Mouse (Mus musculus): ENCODE measurements around the gene Usp32. TPM values are rescaled to one million over a fixed set of nuclear protein-coding genes. Genes with fewer than 3 reads are reported as not detected.

Usp32 gene
- polyA plus RNA-seq, 2 experiments, result 14.4 to 25.6 TPM

DNA sequence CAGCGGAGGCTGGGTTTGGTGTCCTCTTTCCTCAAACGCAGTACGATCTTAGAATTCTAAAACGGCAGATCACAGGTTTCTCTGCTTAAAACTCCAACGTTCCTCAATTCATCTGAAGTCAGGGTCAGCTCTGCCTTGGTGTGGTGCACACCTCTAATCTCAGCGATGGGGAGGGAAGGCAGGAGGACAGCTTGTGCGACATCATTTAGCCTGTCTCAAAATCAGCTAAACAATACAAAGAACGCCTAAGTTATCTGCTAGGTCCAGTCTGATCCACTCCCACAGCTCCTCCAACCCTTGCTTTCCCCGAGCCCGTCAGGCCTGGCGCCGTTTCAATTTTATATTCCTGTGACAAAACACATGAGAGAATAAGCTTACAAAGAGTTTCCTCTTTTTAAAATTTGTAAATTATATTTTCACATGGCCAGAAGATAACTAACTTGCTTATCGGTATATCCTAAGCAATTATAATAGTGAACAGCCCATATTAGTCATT, 43.4 kb upstream of the Usp32 start:
- ATAC-seq (ENCODE audit: insufficient read depth), result peak; percentile 11; the same call in 1 of the 2 replicates

GRCm38 (mm10) chr11:85182617-85183283, 42.8 kb upstream of the Usp32 start:
- ATAC-seq (ENCODE audit: insufficient read depth) (peak; percentile 82), DNase-seq (ENCODE audit: low read depth in 3 of 3, low spot score in 3 of 3) (peak; percentile 44 to 56 (median 52))
- peak overlapping the region; percentile 65 for H3K4me2 ChIP-seq (ENCODE audit: low read depth)
- no peak overlapping the region for H3K27ac ChIP-seq
- no peaks in the 10 kb centered on the region for H3K36me3 ChIP-seq (replicated peaks; ENCODE audit: control insufficient read depth, insufficient read depth, low read depth)
- peaks cover 0 to 5% of the 10 kb centered on the region in 2 experiments; a peak in 2 of 4 replicates for H3K4me1 ChIP-seq (replicated peaks; ENCODE audit: control insufficient read depth in 2 of 2, insufficient read depth in 2 of 2, low read length in 1 of 2)
- TF ChIP-seq CTCF (IDR thresholded peaks at IDR 0.05; ENCODE audit: low read depth) (peak; percentile 96), EP300 (IDR thresholded peaks at IDR 0.05; ENCODE audit: low read depth) (no peak)
- H3K27me3 ChIP-seq (ENCODE audit: control insufficient read depth, insufficient read depth, low read length), result no peaks in the 10 kb centered on the region
- peak overlapping the region; percentile 49 to 64 for H3K4me3 ChIP-seq (ENCODE audit: insufficient read depth in 1 of 2, low read depth in 2 of 2, low read length in 2 of 2)
- no peaks in the 10 kb centered on the region for H3K9me3 ChIP-seq (ENCODE audit: control insufficient read depth, low read length)
- H3K9ac ChIP-seq (replicated peaks), result peak overlapping the region; percentile 25
- WGBS (ENCODE audit: insufficient replicate concordance), result 2% methylated on average over 20 of the region's 20 CpGs

More for the DNA sequence above, 43.4 kb upstream of the Usp32 start:
- Histone ChIP-seq H3K27ac (no peak overlapping the region), H3K4me1 (replicated peaks; ENCODE audit: control insufficient read depth in 2 of 2, insufficient read depth in 2 of 2, low read length in 1 of 2) (peaks cover 0 to 5% of the 10 kb centered on the region in 2 experiments; a peak in 2 of 4 replicates), H3K36me3 (replicated peaks; ENCODE audit: control insufficient read depth, insufficient read depth, low read depth) (no peaks in the 10 kb centered on the region), H3K27me3 (ENCODE audit: control insufficient read depth, insufficient read depth, low read length) (no peaks in the 10 kb centered on the region), H3K4me3 (ENCODE audit: insufficient read depth in 1 of 2, low read depth in 2 of 2, low read length in 2 of 2) (peak overlapping the region; percentile 49 to 64), H3K9me3 (ENCODE audit: control insufficient read depth, low read length) (no peaks in the 10 kb centered on the region), H3K9ac (replicated peaks) (peak overlapping the region; percentile 25), H3K4me2 (ENCODE audit: low read depth) (peak overlapping the region; percentile 65)
- DNase-seq (ENCODE audit: low read depth in 3 of 3, low spot score in 3 of 3), result no peak
- 30% methylated on average over 13 of the region's 13 CpGs for WGBS (ENCODE audit: insufficient replicate concordance)
- TF ChIP-seq CTCF (IDR thresholded peaks at IDR 0.05; ENCODE audit: low read depth) (no peak), EP300 (IDR thresholded peaks at IDR 0.05; ENCODE audit: low read depth) (no peak)

DNA sequence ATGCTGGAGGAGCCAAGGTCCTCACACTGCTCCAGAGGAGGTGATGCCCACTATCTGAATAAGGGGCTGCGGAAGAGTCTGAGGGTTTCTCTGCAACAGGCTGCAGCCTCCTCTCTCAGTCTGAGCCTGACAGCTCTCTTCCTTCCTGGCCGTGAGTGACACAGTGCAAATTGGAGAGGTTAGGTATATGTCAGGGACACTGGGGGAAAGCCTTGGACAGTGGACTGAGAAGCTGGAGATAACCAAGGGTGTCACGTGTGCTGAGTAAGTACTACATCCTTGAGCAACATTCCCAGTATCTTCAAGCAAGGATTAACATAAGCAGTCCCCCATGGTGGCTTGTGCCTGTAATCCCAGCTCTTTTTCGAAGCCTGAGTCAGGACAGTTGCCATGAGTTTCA, 38.5 kb upstream of the Usp32 start:
- H3K27me3 ChIP-seq (ENCODE audit: control insufficient read depth, insufficient read depth, low read length), result no peaks in the 10 kb centered on the region
- WGBS (ENCODE audit: insufficient replicate concordance), result 64% methylated on average over 4 of the region's 4 CpGs
- DNase-seq (ENCODE audit: low read depth in 3 of 3, low spot score in 3 of 3) (no peak), ATAC-seq (ENCODE audit: insufficient read depth) (no peak)
- no peak overlapping the region for H3K4me2 ChIP-seq (ENCODE audit: low read depth)
- H3K27ac ChIP-seq, result no peak overlapping the region
- H3K4me1 ChIP-seq (replicated peaks; ENCODE audit: control insufficient read depth in 2 of 2, insufficient read depth in 2 of 2, low read length in 1 of 2), result peaks cover 0 to 5% of the 10 kb centered on the region in 2 experiments; a peak in 2 of 4 replicates
- H3K9me3 ChIP-seq (ENCODE audit: control insufficient read depth, low read length), result no peaks in the 10 kb centered on the region
- TF ChIP-seq EP300 (IDR thresholded peaks at IDR 0.05; ENCODE audit: low read depth) (no peak), CTCF (IDR thresholded peaks at IDR 0.05; ENCODE audit: low read depth) (no peak)
- H3K36me3 ChIP-seq (replicated peaks; ENCODE audit: control insufficient read depth, insufficient read depth, low read depth), result no peaks in the 10 kb centered on the region
- no peak overlapping the region for H3K4me3 ChIP-seq (ENCODE audit: insufficient read depth in 1 of 2, low read depth in 2 of 2, low read length in 2 of 2)
- no peak overlapping the region for H3K9ac ChIP-seq (replicated peaks)

GRCm38 (mm10) chr11:85177761-85178160, 37.8 kb upstream of the Usp32 start:
- H3K27me3 ChIP-seq (ENCODE audit: control insufficient read depth, insufficient read depth, low read length), result no peaks in the 10 kb centered on the region
- no peak overlapping the region for H3K4me2 ChIP-seq (ENCODE audit: low read depth)
- no peak for TF ChIP-seq EP300 (IDR thresholded peaks at IDR 0.05; ENCODE audit: low read depth)
- TF ChIP-seq CTCF (IDR thresholded peaks at IDR 0.05; ENCODE audit: low read depth), result no peak; the same call in 1 of the 2 replicates
- 0 out of 4 replicates have a peak, but pooled peaks cover 0 to 2% of the 10 kb centered on the region in 2 experiments for H3K4me1 ChIP-seq (replicated peaks; ENCODE audit: control insufficient read depth in 2 of 2, insufficient read depth in 2 of 2, low read length in 1 of 2)
- 56% methylated on average over 6 of the region's 6 CpGs for WGBS (ENCODE audit: insufficient replicate concordance)
- DNase-seq (ENCODE audit: low read depth in 3 of 3, low spot score in 3 of 3) (no peak), ATAC-seq (ENCODE audit: insufficient read depth) (no peak)
- no peak overlapping the region for H3K4me3 ChIP-seq (ENCODE audit: insufficient read depth in 1 of 2, low read depth in 2 of 2, low read length in 2 of 2)
- H3K9ac ChIP-seq (replicated peaks), result no peak overlapping the region
- no peaks in the 10 kb centered on the region for H3K9me3 ChIP-seq (ENCODE audit: control insufficient read depth, low read length)
- H3K27ac ChIP-seq, result no peak overlapping the region
- no peaks in the 10 kb centered on the region for H3K36me3 ChIP-seq (replicated peaks; ENCODE audit: control insufficient read depth, insufficient read depth, low read depth)

- Histone ChIP-seq H3K36me3 (replicated peaks; ENCODE audit: control insufficient read depth, insufficient read depth, low read depth) (no peaks in the 10 kb centered on the region), H3K4me1 (replicated peaks; ENCODE audit: control insufficient read depth in 2 of 2, insufficient read depth in 2 of 2, low read length in 1 of 2) (no peaks in the 10 kb centered on the region)
- 58% methylated on average over 3 of the region's 3 CpGs for WGBS (ENCODE audit: insufficient replicate concordance)
Measured at GRCm38 (mm10) chr11:85175941-85176340, 36.0 kb upstream of the Usp32 start.

More at GRCm38 (mm10) chr11:85175941-85176340, 36.0 kb upstream of the Usp32 start:
- no peaks in the 10 kb centered on the region for H3K27me3 ChIP-seq (ENCODE audit: control insufficient read depth, insufficient read depth, low read length)
- H3K27ac ChIP-seq, result no peak overlapping the region
- DNase-seq (ENCODE audit: low read depth in 3 of 3, low spot score in 3 of 3) (no peak), ATAC-seq (ENCODE audit: insufficient read depth) (no peak)
- H3K9ac ChIP-seq (replicated peaks), result no peak overlapping the region
- TF ChIP-seq CTCF (IDR thresholded peaks at IDR 0.05; ENCODE audit: low read depth) (no peak), EP300 (IDR thresholded peaks at IDR 0.05; ENCODE audit: low read depth) (no peak)
- H3K4me2 ChIP-seq (ENCODE audit: low read depth), result no peak overlapping the region
- no peak overlapping the region for H3K4me3 ChIP-seq (ENCODE audit: insufficient read depth in 1 of 2, low read depth in 2 of 2, low read length in 2 of 2)
- no peaks in the 10 kb centered on the region for H3K9me3 ChIP-seq (ENCODE audit: control insufficient read depth, low read length)

All from liver, embryonic 14.5 days (tissue).